Comparison of ENCODE assay signal across 8 mouse cellular contexts in genomic region chr14:13236929-13237328, GRCm38 (mm10). TPM values are rescaled to one million over a fixed set of nuclear protein-coding genes. Genes with fewer than 3 reads are reported as not detected.
DNase-seq lines count a peak whose midpoint lies in the region; ATAC-seq and TF ChIP-seq lines count a peak whose summit lies in the region.
"Had no signal": no experiment of that assay in that cellular context is flagged by ENCODE, and none has a peak within 500 bp of the region (broad histone marks: within the 10 kb centered on the region; RNA-seq: fewer than 3 reads in every experiment).

No protein-coding gene starts in this region.

- H3K27me3 ChIP-seq in kidney, embryonic 14.5 days (ENCODE audit: control insufficient read depth, insufficient read depth, low read length): no peaks in the 10 kb centered on the region
- no peaks in the 10 kb centered on the region for H3K27me3 ChIP-seq in E14TG2a.4 (ENCODE audit: insufficient read depth, low read length)
- H3K27me3 ChIP-seq: liver, embryonic 13.5 days had no signal

- no peak overlapping the region for H3K4me2 ChIP-seq in kidney, embryonic 14.5 days (replicated peaks; ENCODE audit: low read depth, low read length)
- H3K4me2 ChIP-seq: liver, embryonic 13.5 days had no signal

- no peak overlapping the region for H3K27ac ChIP-seq in kidney, embryonic 14.5 days (ENCODE audit: low read depth, low read length)
- H3K27ac ChIP-seq: liver, embryonic 13.5 days had no signal

- H3K4me3 ChIP-seq in kidney, embryonic 14.5 days (ENCODE audit: low read length): no peak overlapping the region
- no peak overlapping the region for H3K4me3 ChIP-seq in E14TG2a.4 (replicated peaks; ENCODE audit: low read length)
- H3K4me3 ChIP-seq: liver, embryonic 13.5 days had no signal

- no peaks in the 10 kb centered on the region for H3K4me1 ChIP-seq in kidney, embryonic 14.5 days (ENCODE audit: control insufficient read depth, insufficient read depth, low read length)
- H3K4me1 ChIP-seq in E14TG2a.4 (replicated peaks; ENCODE audit: low read depth, low read length): no peaks in the 10 kb centered on the region
- H3K4me1 ChIP-seq: liver, embryonic 13.5 days had no signal

- peak; percentile 2 to 32 for DNase-seq in kidney, postnatal 36 days
- peak; percentile 32 for DNase-seq in 416B (ENCODE audit: low read depth)
- peak; percentile 12 for DNase-seq in embryo, embryonic 10 days (ENCODE audit: low spot score)
- DNase-seq in urinary bladder, postnatal 14 days (ENCODE audit: low spot score): no peak
- DNase-seq: liver, embryonic 13.5 days had no signal

- peak; percentile 46 for TF ChIP-seq CTCF in E14TG2a.4 (conservative IDR thresholded peaks at IDR 0.05; ENCODE audit: low read length)

- no peaks in the 10 kb centered on the region for H3K9me3 ChIP-seq in kidney, embryonic 14.5 days (ENCODE audit: control insufficient read depth, low read length)
- H3K9me3 ChIP-seq in E14TG2a.4 (ENCODE audit: low read length): no peaks in the 10 kb centered on the region
- H3K9me3 ChIP-seq: liver, embryonic 13.5 days had no signal

- H3K36me3 ChIP-seq in kidney, embryonic 14.5 days (ENCODE audit: control insufficient read depth, insufficient read depth, low read length): no peaks in the 10 kb centered on the region
- H3K36me3 ChIP-seq in E14TG2a.4 (ENCODE audit: insufficient read depth, low read length): no peaks in the 10 kb centered on the region
- H3K36me3 ChIP-seq: liver, embryonic 13.5 days had no signal

- no peak for ATAC-seq in kidney, embryonic 14.5 days (ENCODE audit: low FRiP score, low TSS enrichment)
- peak; percentile 54; the same call in 1 of the 2 replicates for ATAC-seq in megakaryocyte, adult 5-6 weeks (ENCODE audit: poor library complexity, severe bottlenecking)

- no peak overlapping the region for H3K9ac ChIP-seq in kidney, embryonic 14.5 days (ENCODE audit: low read depth, low read length)
- H3K9ac ChIP-seq: liver, embryonic 13.5 days had no signal

- WGBS in kidney, embryonic 14.5 days: 25% methylated on average over 1 of the region's 1 CpGs

RNA-seq across cellular contexts. Expression of gene Synpr, which starts 47.7 kb away (rescaled TPM):
- 1.3 and 2.0 TPM in 2 replicates for polyA plus RNA-seq in kidney, embryonic 14.5 days (2014; fragmentation: Nextera tagmentation; extraction: Ambion mirVana)
- total RNA-seq in megakaryocyte, adult 5-6 weeks (2015): not detected in 2 replicates
- total RNA-seq in megakaryocyte, adult 5-6 weeks (2017): not detected in 2 replicates
